Comparison of ENCODE assay signal across 34 mouse cellular contexts in genomic region chr13:46468251-46468650, GRCm38 (mm10).
"Had no signal": no experiment of that assay in that cellular context is flagged by ENCODE, and none has a peak within 500 bp of the region (broad histone marks: within the 10 kb centered on the region; RNA-seq: fewer than 3 reads in every experiment).

No protein-coding gene starts in this region.

- DNase-seq: heart, adult 2 months; heart, postnatal 10 days; heart, postnatal 14 days; heart, postnatal 4 days; kidney, adult 11 months; kidney, adult 18-20 months; kidney, adult 2 months; kidney, adult 8-10 months; kidney, adult 9 months; kidney, postnatal 10 days; kidney, postnatal 14 days; kidney, postnatal 25 days; kidney, postnatal 36 days; kidney, postnatal 4 days; layer of hippocampus, adult 9-11 months; layer of hippocampus, postnatal 36 days had no signal

- H3K36me3 ChIP-seq: heart, embryonic 12.5 days; heart, embryonic 13.5 days; heart, embryonic 15.5 days; hindbrain, embryonic 10.5 days; hindbrain, embryonic 12.5 days; hindbrain, embryonic 13.5 days; hindbrain, embryonic 15.5 days; kidney, embryonic 15.5 days had no signal

- H3K9ac ChIP-seq: heart, embryonic 12.5 days; heart, embryonic 13.5 days; heart, embryonic 15.5 days; hindbrain, embryonic 12.5 days; hindbrain, embryonic 13.5 days; hindbrain, embryonic 14.5 days; hindbrain, embryonic 15.5 days; kidney, embryonic 15.5 days had no signal

- H3K27me3 ChIP-seq: heart, embryonic 12.5 days; heart, embryonic 13.5 days; heart, embryonic 15.5 days; hindbrain, embryonic 12.5 days; hindbrain, embryonic 13.5 days; hindbrain, embryonic 15.5 days; kidney, embryonic 15.5 days had no signal

- H3K4me2 ChIP-seq: heart, embryonic 11.5 days; heart, embryonic 12.5 days; heart, embryonic 13.5 days; heart, embryonic 15.5 days; hindbrain, embryonic 12.5 days; hindbrain, embryonic 13.5 days; hindbrain, embryonic 14.5 days; hindbrain, embryonic 15.5 days; kidney, embryonic 15.5 days had no signal

- H3K9me3 ChIP-seq: heart, embryonic 12.5 days; heart, embryonic 13.5 days; heart, embryonic 15.5 days; hindbrain, embryonic 10.5 days; hindbrain, embryonic 12.5 days; hindbrain, embryonic 13.5 days; hindbrain, embryonic 15.5 days; kidney, embryonic 15.5 days had no signal

- H3K4me1 ChIP-seq: heart, embryonic 15.5 days; hindbrain, embryonic 10.5 days; hindbrain, embryonic 12.5 days; hindbrain, embryonic 13.5 days; hindbrain, embryonic 15.5 days; kidney, embryonic 15.5 days had no signal

- H3K27ac ChIP-seq: heart, adult 2 months; heart, embryonic 13.5 days; heart, embryonic 15.5 days; hindbrain, embryonic 10.5 days; hindbrain, embryonic 12.5 days; hindbrain, embryonic 13.5 days; hindbrain, embryonic 14.5 days; hindbrain, embryonic 15.5 days; hindbrain, postnatal 0 days; kidney, embryonic 15.5 days; kidney, postnatal 0 days; layer of hippocampus, adult 2 months; left cerebral cortex, adult 2 months had no signal

- H3K4me3 ChIP-seq: heart, adult 2 months; heart, embryonic 12.5 days; heart, embryonic 13.5 days; heart, embryonic 15.5 days; hindbrain, embryonic 10.5 days; hindbrain, embryonic 12.5 days; hindbrain, embryonic 13.5 days; hindbrain, embryonic 15.5 days; kidney, embryonic 15.5 days; layer of hippocampus, adult 2 months; left cerebral cortex, adult 2 months had no signal

- ATAC-seq: hindbrain, embryonic 16.5 days; hindbrain, postnatal 0 days; inflammation-experienced regulatory T-cells, adult 6 months; intestine, embryonic 16.5 days; intestine, postnatal 0 days had no signal
